Mouse (Mus musculus) G1E-ER4 (cell line): ENCODE data around the gene Smg9. TPM values are rescaled to one million over a fixed set of nuclear protein-coding genes. Genes with fewer than 3 reads are reported as not detected.

Experiments
- GATA1 ChIP-seq: IDR thresholded peaks from one replicate; pipeline ENCODE4 v1.8.0; 2012; ENCODE audit warnings: low read length, inconsistent platforms
- polyA plus RNA-seq: library from polyadenylated mRNA; stranded (reverse); fragments of >175 nt; gene quantifications from 2 replicates; pipeline ENCODE4 v1.2.3, GENCODE M21; 2012

Gene Smg9
- polyA plus RNA-seq, 1 experiment, result 82.0 TPM

DNA sequence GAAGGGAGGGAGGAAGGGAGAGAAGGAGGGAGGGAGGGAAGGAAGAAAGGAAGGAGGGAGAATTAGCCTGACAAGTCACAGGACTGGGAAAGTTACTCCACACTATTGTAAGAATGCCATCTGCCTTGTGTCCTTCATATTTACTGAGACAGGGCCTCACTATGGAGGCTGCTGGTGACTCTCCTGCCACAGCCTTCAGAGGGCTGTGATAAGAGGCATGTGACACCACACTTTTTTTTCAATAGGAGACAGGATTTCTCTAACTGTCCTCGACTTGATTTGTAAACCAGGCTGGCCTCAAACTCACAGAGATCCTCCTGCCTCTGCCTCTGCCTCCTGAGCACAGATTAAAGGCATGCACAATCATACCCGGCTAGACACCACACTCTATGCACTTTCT lies 7.7 kb upstream of the Smg9 start:
- no peak for TF ChIP-seq GATA1

DNA sequence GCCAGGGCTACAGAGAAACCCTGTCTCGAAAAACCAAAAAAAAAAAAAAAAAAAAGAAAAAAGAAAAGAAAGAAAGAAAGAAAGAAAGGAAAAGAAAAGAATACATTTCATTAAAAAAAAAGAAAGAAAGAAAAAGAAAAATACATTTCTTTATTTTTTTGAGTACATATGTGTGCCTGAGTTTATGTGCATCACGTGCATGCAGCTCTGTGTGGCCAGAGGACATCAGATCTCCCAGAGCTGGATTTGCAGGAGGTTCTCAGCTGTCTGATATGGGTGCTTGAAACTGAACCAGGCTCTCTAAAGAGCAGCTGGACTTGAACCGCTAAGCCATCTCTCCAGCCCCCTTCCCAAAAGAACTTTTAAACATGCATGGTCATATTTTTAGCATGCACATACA lies 5.4 kb upstream of the Smg9 start:
- TF ChIP-seq GATA1, result no peak

DNA sequence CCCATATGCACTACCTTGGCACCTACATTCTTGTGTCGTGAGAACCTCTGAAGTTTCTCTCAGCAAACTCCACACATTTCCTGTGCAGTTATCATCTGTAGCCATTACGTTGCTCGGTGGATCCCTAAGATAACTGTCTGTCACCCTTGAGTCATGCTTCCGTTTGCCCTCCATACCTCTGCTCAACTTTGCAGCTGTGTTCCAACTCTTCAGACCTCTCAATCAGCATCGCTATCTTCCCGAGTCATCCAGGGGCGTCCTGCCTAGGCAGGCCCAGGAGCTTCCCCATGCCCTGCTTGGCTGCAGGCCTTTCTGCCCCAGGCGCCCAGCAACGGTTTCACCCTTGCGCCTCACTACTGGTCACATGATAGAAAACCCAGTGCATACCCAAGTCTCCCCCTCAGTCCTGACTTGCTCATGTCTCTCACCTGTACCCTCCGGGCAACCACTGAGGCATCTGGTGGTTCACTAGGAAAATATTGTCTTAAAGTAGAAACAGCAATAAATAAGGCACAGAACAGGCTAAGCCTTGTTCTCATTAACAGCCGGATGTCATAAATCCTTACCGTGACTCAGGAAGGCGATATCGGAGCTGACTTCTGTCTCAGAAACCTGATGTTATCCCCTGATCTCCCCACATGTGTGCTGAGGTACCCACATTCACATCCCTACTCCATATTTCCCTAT lies 4.8 kb upstream of the Smg9 start:
- peak; percentile 51 for TF ChIP-seq GATA1

DNA sequence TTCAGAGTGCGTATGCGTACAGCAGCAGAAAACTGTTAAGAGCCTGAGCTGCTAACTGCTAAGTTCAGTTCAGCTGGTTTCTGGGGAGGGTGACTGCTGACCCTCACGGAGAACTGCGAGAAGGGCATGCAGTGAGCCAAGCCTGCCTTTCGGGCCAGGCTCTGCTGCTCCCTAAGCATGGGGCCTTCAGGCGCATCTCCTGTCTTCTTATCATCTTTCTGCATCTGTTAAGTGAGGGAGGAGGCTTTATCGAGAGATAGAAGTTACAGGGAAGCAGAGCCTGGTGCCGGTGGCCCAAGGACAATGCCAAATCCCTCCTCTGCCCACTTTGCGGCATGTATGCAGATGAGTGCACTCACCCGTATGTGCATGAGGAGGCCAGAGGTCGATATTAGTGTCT lies 2.6 kb upstream of the Smg9 start:
- peak; percentile 58 for TF ChIP-seq GATA1

DNA sequence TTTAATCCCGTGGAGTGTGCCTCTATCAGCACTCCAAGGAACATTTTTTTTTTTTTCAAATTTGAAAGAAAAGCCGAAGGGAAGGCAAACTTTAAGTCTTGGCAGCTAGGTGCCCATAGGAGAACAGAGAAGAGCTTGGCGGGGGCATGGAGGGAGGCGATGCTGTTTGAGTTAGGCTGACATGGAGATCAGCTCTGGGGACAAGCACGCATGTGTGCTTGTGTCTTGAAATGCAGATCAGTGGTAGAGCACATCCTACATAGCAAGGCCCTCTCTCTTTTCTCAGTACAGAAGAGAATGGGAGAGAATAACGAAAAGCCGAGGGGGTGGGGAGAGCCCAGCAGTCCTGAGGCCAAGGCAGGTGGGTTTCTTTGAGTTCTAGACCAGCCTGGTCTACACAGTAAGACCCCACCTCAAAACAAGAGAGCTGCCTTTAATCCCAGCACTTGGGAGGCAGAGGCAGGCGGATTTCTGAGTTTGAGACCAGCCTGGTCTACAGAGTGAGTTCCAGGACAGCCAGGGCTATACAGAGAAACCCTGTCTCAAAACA lies 980 bp upstream of the Smg9 start:
- no peak for TF ChIP-seq GATA1

DNA sequence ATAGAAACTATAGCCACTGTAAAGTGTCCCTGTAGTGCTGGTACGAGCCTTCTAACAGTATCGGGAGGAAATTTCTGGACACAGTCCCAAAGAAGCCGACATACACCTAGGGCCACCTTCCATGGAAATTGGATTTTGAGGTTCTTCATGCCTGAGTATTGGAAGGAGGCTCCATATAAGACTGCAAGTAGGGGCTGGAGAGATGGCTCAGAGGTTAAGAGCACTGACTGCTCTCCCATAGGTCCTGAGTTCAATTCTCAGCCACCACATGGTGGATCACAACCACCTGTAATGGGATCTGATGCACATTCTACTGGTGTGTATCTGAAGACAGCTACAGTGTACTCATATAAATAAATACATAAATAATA lies 648 bp downstream of the Smg9 start:
- TF ChIP-seq GATA1, result no peak

DNA sequence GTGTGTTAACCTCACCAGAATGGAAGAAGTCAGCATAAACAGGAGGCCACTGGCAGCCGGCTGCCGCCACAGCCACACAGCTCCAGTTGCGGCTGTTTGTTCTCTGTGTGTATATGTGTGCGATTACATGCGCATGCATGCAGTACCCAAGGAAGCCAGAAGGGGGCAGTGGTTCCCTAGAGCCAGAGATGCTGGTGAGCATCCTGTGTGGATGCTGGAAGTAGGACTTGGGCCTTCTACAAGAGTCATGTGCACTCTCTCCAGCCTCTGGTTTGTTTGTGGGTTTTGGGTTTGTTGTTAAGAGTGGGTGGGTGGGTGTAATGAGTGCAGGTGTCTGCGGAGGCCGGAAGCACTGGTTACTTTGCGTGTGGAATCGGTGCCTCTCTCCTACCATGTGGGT lies 3.4 kb downstream of the Smg9 start:
- no peak for TF ChIP-seq GATA1

DNA sequence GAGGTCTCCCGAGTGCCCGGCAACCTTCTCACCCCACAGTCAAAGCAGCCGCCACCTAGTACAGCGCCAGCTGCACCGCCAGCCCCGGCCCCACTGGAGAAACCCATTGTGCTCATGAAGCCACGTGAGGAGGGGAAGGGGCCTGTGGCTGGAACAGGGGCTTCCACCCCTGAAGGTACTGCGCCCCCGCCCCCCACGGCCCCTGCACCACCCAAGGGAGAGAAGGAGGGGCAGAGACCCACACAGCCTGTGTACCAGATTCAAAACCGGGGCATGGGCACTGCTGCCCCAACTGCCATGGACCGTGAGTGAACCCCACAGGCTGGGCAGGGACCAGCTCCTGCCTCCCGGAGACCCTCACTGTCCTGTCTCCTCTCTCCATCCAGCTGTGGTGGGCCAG lies 6.2 kb downstream of the Smg9 start:
- no peak for TF ChIP-seq GATA1

DNA sequence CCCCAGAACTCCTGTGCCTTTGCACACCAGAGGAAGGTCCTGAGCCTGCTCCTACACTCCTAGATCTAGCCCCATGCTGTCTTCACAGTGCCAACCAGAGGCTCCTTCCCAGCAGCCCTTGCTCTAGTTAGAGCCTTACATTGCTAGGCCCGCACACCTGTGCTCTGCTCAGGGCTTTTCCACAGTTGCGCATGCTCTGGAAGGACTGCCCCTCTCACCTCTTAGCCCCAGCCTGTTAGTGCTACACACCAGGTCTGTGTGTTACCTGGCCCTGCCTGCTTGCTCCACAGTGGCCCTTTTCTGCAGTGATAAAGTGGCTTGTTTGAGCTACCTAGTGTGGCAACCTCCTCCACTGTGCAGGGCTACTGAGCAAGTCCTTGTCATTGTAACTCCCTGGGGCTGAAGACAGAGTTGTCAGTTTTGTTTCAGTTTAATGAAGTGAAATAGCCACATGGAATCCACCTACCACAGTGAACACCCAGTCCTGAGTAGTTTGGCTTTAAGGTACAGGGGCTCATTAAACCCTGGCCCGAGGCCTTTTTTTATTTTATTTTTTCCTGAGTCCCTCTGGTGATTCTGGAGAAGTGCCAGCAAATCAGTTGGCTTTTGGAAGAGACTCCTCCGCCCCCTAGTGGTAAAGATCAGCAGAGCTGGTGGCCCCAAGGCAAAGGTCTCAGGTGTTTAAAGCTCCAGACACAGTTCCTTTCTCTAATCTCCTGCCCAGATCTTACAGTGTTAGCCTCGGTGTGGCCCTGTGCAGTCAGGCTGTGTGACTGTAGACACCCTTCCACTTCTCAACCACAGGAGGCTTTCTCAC lies 7.3 kb downstream of the Smg9 start:
- peak; percentile 6 for TF ChIP-seq GATA1

DNA sequence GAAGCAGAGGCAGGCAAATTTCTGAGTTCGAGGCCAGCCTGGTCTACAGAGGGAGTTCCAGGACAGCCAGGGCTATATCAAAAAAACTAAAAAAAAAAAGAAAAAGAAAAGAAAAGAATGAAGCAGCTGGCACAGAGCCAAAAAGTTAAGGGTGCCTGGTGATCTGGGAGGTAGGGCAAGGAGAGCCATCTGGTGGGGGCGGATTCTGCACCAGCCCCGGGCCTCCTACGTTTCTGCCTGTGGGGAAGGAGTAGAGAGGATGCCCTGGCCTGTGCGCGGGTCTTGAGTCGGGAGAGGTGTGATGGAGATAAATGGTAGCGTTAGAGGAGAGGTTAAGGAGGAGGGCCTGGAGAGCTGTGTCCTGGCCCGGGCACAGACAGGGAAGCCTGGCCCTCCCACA lies 8.8 kb downstream of the Smg9 start:
- TF ChIP-seq GATA1, result no peak

DNA sequence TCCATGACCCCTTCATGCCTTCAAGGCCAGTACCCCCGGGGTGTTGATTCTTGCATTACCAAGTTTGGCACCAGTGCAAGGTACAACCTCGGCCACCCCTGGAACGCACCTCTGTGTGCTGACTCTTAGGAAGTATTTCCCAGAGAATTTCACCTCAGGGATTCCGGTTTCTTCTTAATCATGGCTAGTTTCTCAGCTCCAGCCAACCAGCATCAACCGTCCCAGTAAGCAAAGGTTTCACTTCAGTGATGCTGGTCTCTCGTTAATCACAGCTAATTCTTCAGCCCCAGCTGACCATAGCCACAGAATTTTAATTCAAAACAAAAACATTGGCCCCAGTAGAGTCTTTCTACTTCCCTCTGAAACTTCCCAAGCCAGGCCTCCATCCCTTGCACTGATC lies 10.7 kb downstream of the Smg9 start:
- TF ChIP-seq GATA1, result no peak

DNA sequence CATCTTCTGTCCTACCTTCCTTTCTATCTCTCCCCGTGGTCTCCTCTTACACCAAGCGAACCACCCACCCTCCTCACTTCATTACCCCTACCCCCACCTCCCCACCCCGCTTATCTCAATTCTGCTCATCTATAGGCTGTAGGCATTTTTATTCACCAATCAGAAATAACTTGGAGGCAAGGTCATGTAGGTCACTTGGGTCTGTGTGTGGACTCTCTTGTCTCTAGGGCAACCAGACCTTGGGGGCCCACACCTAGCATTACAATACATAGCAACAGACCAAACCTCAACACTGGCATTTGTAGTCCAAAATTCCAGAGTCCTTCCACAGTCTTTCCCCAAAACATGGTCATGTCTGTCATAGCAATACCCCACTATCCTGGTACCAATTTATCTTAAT lies 11.4 kb downstream of the Smg9 start:
- TF ChIP-seq GATA1, result no peak

DNA sequence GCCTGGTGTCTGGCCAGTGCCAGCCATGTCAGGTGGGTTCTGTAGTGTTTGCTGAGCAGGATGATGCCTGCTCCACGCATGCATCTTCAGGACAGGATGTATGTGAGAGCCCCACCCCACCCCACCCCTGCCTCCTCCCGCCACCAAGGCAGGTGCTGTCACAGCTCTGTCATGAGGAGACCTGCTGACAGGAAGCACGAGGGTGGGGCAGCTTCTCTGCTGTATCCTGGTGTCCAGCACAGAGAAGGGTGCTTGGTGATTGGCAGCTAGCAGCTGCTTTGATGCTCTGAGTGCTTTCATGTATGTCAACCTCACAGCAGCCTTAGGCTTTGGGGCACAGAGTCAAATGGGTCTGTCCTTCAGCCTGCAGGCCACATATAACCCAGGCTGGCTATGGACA lies 14.2 kb downstream of the Smg9 start:
- no peak for TF ChIP-seq GATA1

DNA sequence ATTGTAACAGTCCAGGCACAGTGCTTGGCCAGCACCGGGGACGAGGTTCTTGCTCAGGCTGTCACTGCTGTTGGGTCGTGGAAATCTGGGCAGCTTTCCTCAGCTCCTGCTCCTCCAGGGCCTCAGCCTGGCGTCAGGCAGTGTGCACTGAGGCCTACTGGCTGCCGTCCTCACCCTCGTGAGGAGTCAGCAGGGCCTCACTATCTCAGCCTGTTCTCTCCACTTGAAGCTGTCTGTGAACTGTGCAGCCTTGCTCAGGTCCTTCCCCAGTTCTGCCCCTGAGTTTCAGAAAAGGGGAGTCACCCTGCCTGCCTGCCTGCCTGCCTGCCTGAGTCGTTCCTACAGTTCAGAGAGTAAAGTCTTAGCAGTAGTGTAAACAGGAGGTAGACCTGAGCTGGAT lies 15.8 kb downstream of the Smg9 start:
- no peak for TF ChIP-seq GATA1

DNA sequence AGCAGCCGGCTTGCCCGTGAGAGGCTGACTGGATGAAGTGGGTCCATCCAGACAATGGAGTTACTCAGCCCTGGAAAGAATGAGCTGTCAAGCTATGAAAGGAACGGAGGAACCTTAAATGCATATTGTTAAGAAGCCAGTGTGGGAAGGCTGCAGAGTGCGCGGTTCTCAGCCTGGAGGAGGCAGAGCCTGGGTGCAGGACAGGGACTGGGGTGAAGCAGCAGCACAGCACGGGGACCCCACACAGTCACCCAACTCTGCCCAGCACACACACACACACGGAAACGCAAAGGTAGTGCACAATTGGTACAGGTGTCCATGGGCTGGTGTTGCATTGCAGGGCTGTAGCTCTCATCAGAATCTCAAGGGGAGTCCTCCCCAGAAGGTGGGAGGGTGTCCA lies 20.2 kb downstream of the Smg9 start:
- TF ChIP-seq GATA1, result no peak

DNA sequence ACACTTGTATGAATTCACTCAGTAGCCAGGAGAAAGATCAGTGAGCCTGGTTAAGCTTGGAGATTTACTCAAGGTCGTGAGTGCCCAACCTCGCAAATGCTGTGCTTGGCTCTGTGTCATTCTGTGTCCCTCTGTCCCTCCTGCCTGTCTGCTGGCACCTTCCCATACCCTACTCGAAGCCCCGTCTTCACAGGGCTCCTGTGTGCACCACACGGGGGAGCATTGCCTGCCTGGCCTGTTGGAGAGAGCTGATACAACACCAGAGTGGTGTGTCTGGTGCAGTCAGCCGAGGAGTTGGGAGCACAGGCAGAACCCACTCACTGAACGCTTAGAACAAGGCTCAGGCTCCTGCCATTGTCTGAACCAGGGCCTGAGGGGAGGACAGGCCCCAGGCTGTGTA lies 22.2 kb downstream of the Smg9 start:
- no peak for TF ChIP-seq GATA1

DNA sequence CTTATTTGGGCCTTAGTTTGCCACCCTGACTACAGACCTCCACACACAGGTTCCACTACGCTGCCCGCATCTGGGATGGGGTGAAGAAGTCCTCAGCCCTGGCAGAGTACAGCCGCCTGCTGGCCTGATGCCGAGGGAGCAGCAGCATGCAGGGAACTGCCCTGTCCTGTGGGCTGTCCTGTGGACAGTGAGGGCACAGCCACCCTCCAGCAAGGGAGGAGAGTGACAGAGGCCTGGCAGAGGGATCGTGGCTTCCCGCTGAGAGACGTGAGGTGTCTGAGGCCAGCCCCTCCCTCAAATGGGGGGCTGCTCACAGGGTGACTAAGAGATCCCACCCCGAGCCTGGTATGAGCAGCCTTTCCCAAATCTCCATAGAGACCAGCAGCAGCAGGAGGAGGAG lies 22.8 kb downstream of the Smg9 start:
- TF ChIP-seq GATA1, result no peak

DNA sequence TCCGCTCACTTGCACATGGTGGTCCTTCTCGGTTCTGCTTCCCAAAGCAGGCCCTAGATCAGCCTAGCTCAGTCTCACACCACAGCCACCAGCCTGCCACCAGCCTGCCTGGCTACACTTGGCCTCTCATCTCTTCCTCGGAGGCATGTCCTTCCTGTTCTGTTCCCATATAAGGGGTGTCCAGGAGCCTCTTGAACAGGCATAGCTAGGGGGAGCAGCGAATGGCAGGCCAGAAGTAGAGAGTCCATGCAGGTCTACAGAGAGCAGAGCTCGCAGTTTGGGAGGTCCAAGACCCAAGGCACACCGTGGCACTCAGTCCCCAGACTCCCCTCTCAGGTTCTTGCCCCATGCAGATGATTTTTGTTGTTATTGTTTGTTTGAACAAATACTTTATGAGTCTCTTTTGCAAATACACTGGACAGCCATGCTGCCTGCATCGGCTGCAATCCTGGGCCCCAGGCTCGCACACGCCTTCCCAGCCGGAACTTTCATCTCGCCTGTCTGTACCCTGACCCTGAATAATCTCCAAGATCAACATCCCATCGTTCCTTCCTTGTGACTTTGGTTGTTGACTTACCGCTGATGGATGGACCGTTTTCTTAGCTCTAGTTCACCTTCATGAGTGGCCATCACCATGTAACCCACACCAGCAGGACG lies 23.8 kb downstream of the Smg9 start:
- TF ChIP-seq GATA1, result no peak
